Mouse (Mus musculus): ENCODE measurements around the gene Hnf4a.
A peak's percentile ranks its signal among the peaks of the same experiment; 100 is the strongest.
"Not testable (repeated sequence)": the region's sequence is repeated elsewhere in the genome, so short reads cannot be mapped to it uniquely, and the experiment has no call there.

Hnf4a gene

GRCm38 (mm10) chr2:163596057-163596872, 89.7 kb downstream of the Hnf4a start:
- DNase-seq, result no peak

GRCm38 (mm10) chr2:163596873-163597155, 90.2 kb downstream of the Hnf4a start:
- no peak for DNase-seq

GRCm38 (mm10) chr2:163597661-163598060, 91.1 kb downstream of the Hnf4a start:
- no peak for DNase-seq

DNA sequence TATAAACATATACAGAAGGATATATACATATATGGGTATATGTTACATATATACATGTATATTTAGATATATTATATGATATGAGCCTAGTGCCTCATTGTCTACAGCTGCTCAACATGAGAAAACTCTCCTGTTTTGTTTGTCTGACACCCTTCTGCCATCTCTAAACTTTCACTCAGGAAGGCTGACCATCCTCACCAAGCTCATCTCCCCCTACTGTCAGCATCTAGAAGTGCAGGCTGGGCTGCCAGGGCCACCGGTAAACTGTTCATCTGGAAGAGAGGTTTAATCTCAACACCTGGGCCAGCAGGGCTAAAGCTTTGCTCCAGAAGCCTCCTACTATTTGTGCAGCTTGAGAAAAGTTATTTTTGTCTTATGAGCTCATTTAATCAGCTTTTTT, 92.6 kb downstream of the Hnf4a start:
- peak; percentile 63 for DNase-seq

DNA sequence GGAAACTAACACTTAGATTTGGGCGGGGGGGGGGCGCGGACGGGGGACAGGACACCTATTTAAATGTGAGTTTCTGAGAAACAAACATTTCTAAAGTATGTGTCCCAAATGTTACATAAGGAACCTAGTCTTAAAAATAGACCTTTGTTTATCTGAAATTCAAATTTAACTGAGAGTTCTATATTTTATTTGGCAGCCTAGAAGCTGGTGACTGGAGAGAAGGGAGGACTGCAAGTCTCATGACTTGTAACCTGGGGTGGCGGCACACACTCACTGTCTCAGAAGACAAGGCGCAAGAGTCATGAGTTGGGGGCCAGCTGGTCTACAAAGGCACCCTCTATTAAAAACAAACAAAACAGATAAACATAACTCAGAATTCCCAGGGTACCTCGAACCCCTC, 94.5 kb downstream of the Hnf4a start:
- DNase-seq, result no peak

DNA sequence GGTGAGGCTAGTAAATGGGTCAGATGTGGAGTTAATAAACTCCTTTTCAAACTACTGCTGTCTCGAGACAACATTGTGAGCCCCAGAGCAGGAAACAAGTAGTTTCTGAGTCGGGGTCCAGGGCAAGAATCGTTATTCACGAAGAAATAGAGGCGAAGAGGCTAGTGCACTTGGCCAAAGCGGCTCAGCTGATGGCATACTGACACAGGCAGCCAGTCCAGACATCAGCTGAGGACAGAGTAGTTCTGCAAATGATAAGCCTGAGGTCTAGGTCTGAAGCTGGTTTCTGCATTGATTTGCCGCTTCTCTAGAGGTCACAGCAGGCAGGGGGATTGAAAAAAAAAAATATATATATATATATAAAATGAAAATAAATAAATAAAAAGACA, 95.1 kb downstream of the Hnf4a start:
- peak; percentile 36 for DNase-seq

GRCm38 (mm10) chr2:163602101-163602971, 95.7 kb downstream of the Hnf4a start, which contains the start of gene Ttpal:
Ttpal (plus strand) TSS chr2:163602314.
- DNase-seq, result peak; percentile 84

DNA sequence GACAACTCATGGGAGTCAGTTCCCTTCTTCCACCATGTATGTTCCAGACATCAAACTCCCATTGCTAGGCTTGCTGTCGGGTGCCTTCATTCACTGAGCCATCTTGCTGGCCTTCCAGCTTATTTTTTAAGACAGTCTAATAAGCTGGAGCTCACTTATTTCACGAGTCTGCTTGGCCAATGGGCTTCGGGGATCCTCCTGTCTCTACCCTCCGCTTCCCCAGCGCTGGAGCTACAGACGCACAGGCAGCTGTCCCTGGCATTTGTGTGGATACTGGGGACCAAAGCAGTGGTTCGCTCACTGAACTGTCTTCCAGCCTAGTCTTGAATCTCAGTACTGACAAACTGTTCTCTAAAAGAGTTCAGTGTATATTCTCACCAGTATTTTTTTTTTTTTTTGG, 99.6 kb downstream of the Hnf4a start:
- DNase-seq, result no peak

- DNase-seq, result no peak
Observed at GRCm38 (mm10) chr2:163608008-163608407, 101.4 kb downstream of the Hnf4a start.

DNA sequence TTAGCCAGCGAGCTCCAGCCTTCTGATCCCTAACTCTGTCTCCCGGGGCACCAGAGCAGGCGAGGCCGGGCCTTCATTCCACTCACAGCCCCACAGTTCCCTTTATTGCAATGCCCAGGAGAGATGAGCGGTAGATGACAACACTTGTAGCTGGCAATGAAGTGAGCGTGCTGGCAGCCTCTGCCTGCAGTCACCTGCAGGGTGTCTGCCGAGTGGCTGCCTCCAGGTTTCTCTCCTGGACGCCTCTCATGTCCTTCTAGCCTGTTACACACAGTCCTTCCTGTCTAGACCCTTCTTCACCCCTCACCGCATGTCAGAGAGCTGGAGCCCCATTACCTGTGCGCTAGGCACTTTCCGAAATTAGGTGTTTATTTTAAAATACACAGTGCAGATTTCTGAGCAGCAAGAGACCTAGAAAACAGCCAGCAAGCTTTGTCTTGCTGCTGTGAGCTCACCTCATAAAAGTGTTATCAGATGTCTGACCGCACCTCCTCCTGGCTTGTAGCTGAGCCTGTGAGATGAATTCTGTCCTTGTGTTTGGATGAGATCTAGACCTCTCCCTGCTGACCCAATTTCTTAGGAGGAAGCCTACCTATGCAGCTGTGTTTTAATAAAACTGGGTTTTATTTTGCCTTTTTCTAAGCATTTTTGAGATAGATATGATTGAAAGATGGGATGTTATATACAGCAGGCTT, 102.8 kb downstream of the Hnf4a start:
- peak; percentile 52 for DNase-seq

GRCm38 (mm10) chr2:163611176-163611575, 104.6 kb downstream of the Hnf4a start:
- no peak for DNase-seq

GRCm38 (mm10) chr2:163613206-163613605, 106.6 kb downstream of the Hnf4a start:
- DNase-seq, result no peak

DNA sequence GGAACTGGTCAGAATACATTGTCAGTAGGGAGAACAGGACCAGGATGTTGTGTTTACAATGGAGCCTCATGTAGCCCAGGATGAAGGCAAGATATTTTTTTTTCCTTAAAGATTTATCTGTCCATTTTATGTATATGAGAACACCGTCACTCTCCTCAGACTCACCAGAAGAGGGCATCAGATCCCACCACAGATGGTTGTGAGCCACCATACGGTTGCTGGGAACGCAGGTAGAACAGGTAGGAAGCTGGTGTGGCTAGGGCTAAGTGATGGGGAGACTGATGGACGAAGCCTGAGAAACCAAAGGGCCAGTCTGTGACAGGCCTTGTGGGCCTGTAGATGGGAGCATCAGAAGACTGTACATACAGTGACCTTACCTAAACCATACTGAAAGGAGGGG, 107.4 kb downstream of the Hnf4a start:
- no peak for DNase-seq

DNA sequence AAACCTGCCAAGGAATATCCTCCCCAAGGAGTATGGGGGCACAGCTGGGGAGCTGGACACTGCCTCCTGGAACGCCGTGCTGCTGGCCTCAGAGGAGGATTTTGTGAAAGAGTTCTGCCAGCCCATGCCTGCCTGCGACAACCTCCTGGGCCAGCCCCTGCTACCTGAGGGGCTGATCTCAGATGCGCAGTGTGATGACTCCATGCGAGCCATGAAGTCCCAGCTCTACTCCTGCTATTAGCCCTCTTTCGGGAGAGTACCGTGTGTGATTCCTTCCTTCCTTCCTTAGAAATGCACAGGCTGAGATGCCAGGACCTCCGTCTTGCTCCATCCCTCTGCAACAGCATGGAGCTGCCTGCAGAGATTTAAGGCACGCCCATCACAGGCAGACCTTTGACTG, 108.8 kb downstream of the Hnf4a start:
- no peak for DNase-seq

DNA sequence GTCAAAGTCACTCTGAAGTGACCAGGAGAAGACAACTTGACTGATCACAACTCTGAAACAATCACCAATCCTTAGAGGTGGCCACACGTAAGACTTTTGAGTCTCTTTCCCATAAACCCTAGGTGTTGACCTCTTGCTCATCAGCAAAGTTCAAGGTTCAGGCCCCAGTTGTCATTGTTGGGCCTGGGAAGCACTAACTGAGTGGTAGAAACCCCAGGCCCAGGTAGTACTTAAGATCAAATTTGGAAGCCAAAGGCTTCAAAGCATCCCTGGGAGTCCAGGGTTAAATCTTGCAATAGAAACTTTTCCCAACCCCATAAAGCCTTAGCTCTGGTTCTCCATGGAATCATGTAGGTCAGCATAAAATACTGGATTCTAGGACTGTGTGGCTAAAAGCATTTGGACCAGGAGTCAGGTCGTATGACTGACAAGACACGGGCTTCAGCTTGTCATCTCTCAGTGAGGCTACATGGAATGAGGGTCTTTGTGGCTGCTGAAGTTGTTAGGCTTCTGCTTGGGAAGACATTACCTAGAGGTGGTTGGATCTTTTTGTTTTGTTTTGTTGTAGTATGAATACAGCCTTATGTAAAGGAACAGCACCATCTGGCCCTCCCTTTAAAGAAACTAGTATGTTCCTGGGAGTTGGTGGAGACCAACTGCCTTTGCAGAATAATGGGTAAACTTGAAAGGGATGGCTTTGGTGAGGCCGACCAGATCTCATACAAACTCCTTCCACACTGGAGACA, 109.5 kb downstream of the Hnf4a start:
- no peak for DNase-seq

DNA sequence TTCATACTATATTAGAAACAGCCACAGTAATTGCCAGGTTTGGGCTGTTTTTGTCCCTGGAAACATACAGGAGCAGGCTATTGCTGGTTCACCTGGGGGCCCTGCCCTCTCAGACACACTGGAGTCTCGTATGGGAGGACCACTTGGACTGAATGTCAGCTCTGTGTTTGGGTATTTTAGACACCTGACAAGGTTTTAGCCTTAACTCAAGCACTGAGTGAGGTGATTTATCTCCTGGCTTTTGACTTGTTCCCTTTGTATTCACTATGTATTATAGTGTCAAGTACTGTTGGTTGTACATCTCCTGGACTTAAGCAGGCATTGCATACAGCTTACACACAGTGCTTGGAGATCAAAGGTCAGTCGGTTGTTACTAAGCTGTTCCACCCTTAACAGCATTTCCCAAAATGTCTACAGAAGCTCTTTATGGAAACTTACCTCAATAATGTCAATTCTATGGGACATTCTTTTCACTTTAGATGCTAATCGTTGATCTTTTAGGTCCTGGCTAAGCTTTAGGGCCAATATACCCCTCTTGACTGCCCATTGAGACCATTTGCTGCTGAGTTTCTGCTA, 110.1 kb downstream of the Hnf4a start:
- no peak for DNase-seq

- no peak for DNase-seq
Observed at GRCm38 (mm10) chr2:163617232-163617863, 110.7 kb downstream of the Hnf4a start.

- no peak for DNase-seq
Observed at GRCm38 (mm10) chr2:163617874-163618273, 111.3 kb downstream of the Hnf4a start.

DNA sequence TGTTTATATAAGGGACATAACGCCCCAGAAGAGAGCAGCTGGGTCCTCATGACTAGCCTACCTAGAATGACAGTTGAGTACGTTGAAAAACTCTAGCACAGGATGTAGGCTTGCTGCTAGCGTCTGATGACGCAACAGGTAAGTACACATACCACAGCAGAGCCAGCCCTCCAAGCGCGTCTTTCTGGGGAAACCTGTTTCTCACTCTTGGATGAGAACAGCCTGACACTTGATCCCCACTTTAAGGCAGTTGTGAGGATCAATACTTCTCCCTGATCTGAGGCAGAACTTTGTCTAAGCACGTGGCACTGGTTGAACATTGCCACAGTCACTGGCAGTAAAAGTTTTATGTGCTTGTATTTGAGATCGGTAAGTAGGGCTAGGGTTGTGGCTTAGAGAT, 113.8 kb downstream of the Hnf4a start:
- no peak for DNase-seq

DNA sequence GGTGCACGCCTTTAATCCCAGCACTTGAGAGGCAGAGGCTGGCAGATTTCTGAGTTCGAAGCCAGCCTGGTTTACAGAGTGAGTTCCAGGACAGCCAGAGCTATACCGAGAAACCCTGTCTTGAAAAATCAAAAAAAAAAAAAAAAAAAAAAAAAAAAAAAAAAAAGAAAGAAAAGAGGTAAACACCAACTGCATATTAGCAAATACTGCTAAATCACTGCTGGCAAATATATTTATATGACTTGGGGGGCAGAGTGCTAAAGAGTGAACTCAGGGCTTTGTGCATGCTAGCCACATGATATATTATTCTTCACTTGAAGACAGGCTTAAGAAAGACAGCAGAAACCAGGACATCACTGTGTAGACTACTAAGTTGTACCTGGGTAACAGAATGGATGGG, 114.8 kb downstream of the Hnf4a start:
- DNase-seq, result not testable (repeated sequence)

All from cerebellum, adult 9-10 months (tissue).